Mouse (Mus musculus) lung, embryonic 15.5 days (tissue): ENCODE measurements around the gene Rpap3. TPM values are rescaled to one million over a fixed set of nuclear protein-coding genes. Genes with fewer than 3 reads are reported as not detected.

Experiments used
- ATAC-seq: fragments of 200-750 bp; cut with Nextera tagmentation; 2 replicates; pipeline ENCODE4 v1.8.0; 2017; ENCODE audit warnings: moderate number of reproducible peaks, borderline replicate concordance; ENCODE audit not compliant: low FRiP score, low TSS enrichment; ENCODE audit errors: extremely low read depth
- H3K27ac ChIP-seq: fragments of 300-500 bp; sonication (generic); 2 replicates; pipeline ENCODE4 v1.5.1; 2015; ENCODE audit warnings: moderate library complexity, mild to moderate bottlenecking, inconsistent platforms
- H3K27me3 ChIP-seq: fragments of 300-500 bp; sonication (generic); 2 replicates; pipeline ENCODE4 v1.6.1; 2015; ENCODE audit warnings: inconsistent platforms
- H3K36me3 ChIP-seq: fragments of 300-500 bp; sonication (generic); 2 replicates; pipeline ENCODE4 v1.6.1; 2015; ENCODE audit warnings: inconsistent platforms
- H3K4me1 ChIP-seq: fragments of 300-500 bp; sonication (generic); 2 replicates; pipeline ENCODE4 v1.6.1; 2015; ENCODE audit warnings: inconsistent platforms
- H3K4me2 ChIP-seq: fragments of 300-500 bp; sonication (generic); 2 replicates; pipeline ENCODE4 v1.6.1; 2015; ENCODE audit warnings: inconsistent platforms, mild to moderate bottlenecking, moderate library complexity
- H3K4me3 ChIP-seq: fragments of 300-500 bp; sonication (generic); 2 replicates; pipeline ENCODE4 v1.5.1; 2015; ENCODE audit warnings: mild to moderate bottlenecking, inconsistent platforms
- H3K9ac ChIP-seq: fragments of 300-500 bp; sonication (generic); 2 replicates; pipeline ENCODE4 v1.6.1; 2015; ENCODE audit warnings: inconsistent platforms
- H3K9me3 ChIP-seq: fragments of 300-500 bp; sonication (generic); 2 replicates; pipeline ENCODE4 v1.6.1; 2016; ENCODE audit warnings: inconsistent platforms
- WGBS: fragments of 180-500 bp; shearing (Covaris S2); methylation state at CpG from one replicate; pipeline ENCODE4 v1.1.7; 2015; 5-methylcytosine and 5-hydroxymethylcytosine counted together
- polyA plus RNA-seq: library from polyadenylated mRNA; unstranded; fragments of >200 nt; fragmentation: Nextera tagmentation; extraction: Ambion mirVana; gene quantifications from 2 replicates; pipeline ENCODE4 v1.2.1, GENCODE M21; 2015

Rpap3 gene
- polyA plus RNA-seq, 1 experiment from 2014 or later = 24.6 TPM

- WGBS = 48% methylated on average over 6 of the region's 6 CpGs
- Histone ChIP-seq H3K4me3 (no peak overlapping the region), H3K9me3 (no peaks in the 10 kb centered on the region), H3K4me1 (no peaks in the 10 kb centered on the region), H3K9ac (no peak overlapping the region), H3K4me2 (no peak overlapping the region), H3K36me3 (no peaks in the 10 kb centered on the region), H3K27me3 (no peaks in the 10 kb centered on the region), H3K27ac (no peak overlapping the region)
- no peak for ATAC-seq
These were observed 24.7 kb upstream of the Rpap3 start for GRCm38 (mm10) chr15:97730365-97730764.

DNA sequence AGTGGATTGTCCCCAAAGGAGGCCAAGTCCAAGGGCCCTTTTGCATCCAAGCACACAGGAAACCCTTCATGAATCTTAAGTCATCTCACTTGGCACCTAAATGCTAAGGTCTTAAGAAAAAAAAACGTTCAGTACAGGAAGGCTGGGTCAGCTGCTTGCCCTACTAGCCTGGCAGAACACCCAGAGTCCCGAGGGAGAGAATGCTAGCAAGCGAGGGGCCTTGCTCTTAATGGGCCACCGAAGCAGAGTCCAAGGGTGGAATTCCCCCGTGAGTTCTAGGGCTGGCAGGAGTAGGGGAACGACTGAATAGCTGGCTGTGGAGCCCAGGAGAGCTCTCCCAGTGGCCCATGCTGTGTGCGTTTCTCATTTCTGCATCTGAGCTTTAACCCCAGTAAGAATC lies 23.2 kb upstream of the Rpap3 start:
- no peak for ATAC-seq
- Histone ChIP-seq H3K36me3 (no peaks in the 10 kb centered on the region), H3K27me3 (no peaks in the 10 kb centered on the region), H3K9ac (no peak overlapping the region), H3K4me3 (no peak overlapping the region), H3K9me3 (no peaks in the 10 kb centered on the region), H3K27ac (no peak overlapping the region), H3K4me1 (no peaks in the 10 kb centered on the region), H3K4me2 (no peak overlapping the region)
- 55% methylated on average over 7 of the region's 7 CpGs for WGBS

DNA sequence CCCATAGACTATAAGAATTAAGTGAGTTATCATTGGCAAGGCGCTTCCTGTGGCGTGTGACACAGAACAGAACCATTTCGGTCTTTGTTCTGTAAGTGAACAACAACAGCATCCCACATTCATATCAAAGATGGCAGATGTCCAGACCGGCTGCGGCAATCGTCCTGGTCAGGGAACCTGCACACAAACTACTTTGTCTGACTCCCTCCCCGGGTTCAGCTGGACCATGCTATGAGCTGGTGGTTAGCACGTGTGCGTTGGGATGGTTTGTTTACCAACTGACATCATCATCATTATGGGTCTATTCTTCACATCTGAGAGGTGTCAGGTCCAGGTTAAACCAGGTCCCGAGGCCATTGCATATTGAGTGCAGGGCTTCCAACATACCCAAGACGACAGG lies 22.8 kb upstream of the Rpap3 start:
- Histone ChIP-seq H3K27ac (no peak overlapping the region), H3K36me3 (no peaks in the 10 kb centered on the region), H3K4me1 (no peaks in the 10 kb centered on the region), H3K9ac (no peak overlapping the region), H3K27me3 (no peaks in the 10 kb centered on the region), H3K4me3 (no peak overlapping the region), H3K4me2 (no peak overlapping the region), H3K9me3 (no peaks in the 10 kb centered on the region)
- no peak for ATAC-seq
- WGBS = 74% methylated on average over 11 of the region's 11 CpGs

DNA sequence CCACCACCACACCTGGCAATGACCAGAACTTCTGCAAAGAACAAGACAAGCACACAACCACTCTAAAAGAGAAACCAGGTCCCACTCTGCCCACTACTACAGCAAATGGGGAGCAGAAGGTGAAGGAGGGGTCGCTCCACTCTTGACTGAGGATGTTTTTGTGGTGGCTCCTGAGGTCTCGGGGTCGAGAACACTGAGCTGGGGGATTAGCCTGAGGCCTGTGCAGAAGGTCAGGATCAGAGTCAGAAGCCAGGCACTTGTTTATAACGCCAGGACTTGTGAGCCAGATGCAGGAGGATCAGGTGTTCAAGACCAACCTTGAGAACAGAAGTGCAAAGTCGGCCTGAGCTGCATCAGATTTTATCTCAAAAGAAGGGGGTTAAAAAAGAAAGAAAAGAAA lies 21.9 kb upstream of the Rpap3 start:
- 70% methylated on average over 5 of the region's 5 CpGs for WGBS
- no peaks in the 10 kb centered on the region for H3K36me3 ChIP-seq
- H3K4me1 ChIP-seq = no peaks in the 10 kb centered on the region
- no peaks in the 10 kb centered on the region for H3K9me3 ChIP-seq
- ATAC-seq = no peak
- no peak overlapping the region for H3K9ac ChIP-seq
- no peak overlapping the region for H3K4me3 ChIP-seq
- H3K27ac ChIP-seq = no peak overlapping the region
- H3K4me2 ChIP-seq = no peak overlapping the region
- no peaks in the 10 kb centered on the region for H3K27me3 ChIP-seq

DNA sequence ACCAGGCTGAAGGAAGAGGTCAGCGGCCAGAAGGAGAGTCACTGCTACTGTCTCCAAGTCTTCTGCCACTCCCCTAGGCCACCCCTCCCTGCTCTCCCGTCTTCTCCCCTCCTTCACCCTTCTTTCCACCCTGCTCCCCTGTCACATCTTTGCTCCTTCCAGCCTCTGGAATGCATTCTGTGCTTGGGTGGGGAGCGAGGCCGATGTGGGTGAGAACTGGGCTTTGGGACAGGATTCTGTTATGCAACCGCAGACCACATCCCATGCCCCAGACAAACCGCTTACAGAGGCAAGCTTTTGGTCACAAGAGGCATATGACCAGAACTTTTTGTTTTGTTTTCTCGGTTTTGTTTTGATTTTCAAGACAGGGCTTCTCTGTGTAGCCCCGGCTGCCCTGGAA lies 21.4 kb upstream of the Rpap3 start:
- H3K4me2 ChIP-seq = no peak overlapping the region
- no peaks in the 10 kb centered on the region for H3K9me3 ChIP-seq
- WGBS = 60% methylated on average over 8 of the region's 8 CpGs
- no peak for ATAC-seq
- H3K27ac ChIP-seq = no peak overlapping the region
- H3K27me3 ChIP-seq = no peaks in the 10 kb centered on the region
- no peak overlapping the region for H3K9ac ChIP-seq
- no peaks in the 10 kb centered on the region for H3K4me1 ChIP-seq
- H3K36me3 ChIP-seq = no peaks in the 10 kb centered on the region
- H3K4me3 ChIP-seq = no peak overlapping the region

GRCm38 (mm10) chr15:97726310-97726709 lies 20.7 kb upstream of the Rpap3 start:
- H3K4me3 ChIP-seq = no peak overlapping the region
- ATAC-seq = no peak
- 76% methylated on average over 13 of the region's 13 CpGs for WGBS
- H3K9me3 ChIP-seq = no peaks in the 10 kb centered on the region
- H3K9ac ChIP-seq = no peak overlapping the region
- H3K36me3 ChIP-seq = no peaks in the 10 kb centered on the region
- H3K4me1 ChIP-seq = no peaks in the 10 kb centered on the region
- H3K27me3 ChIP-seq = no peaks in the 10 kb centered on the region
- no peak overlapping the region for H3K4me2 ChIP-seq
- H3K27ac ChIP-seq = no peak overlapping the region

DNA sequence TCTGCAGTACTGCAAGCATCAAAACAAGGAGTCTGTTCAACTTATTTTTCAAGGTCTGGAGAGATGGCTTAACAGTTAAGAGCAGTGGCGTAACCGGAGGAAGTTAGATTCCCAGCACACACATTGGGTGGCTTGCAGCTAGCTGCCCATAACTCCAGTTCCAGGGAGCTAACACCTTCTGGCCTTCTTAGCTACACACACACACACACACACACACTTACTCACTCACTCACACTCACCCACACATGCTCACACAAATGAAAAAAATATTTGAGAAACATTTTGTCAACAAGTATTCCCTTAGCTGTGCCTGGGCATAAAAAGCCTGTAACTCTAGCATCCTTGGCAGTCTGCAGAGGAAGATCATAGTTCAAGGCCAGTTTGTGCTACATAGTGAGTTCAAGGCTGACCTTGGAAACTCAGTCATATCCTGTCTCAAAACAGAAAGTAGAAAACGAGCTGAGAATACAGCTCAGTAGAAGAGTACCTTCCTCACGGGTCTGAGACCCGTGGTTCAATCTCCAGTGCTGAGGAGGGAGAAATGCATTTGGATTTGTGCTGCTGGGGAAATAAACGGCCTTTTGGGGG lies 19.7 kb upstream of the Rpap3 start:
- Histone ChIP-seq H3K9me3 (no peaks in the 10 kb centered on the region), H3K27ac (no peak overlapping the region), H3K4me3 (no peak overlapping the region), H3K9ac (no peak overlapping the region), H3K36me3 (no peaks in the 10 kb centered on the region), H3K4me2 (no peak overlapping the region), H3K27me3 (no peaks in the 10 kb centered on the region), H3K4me1 (no peaks in the 10 kb centered on the region; the same call in 1 of the 2 replicates)
- no peak for ATAC-seq
- WGBS = 71% methylated on average over 6 of the region's 6 CpGs

DNA sequence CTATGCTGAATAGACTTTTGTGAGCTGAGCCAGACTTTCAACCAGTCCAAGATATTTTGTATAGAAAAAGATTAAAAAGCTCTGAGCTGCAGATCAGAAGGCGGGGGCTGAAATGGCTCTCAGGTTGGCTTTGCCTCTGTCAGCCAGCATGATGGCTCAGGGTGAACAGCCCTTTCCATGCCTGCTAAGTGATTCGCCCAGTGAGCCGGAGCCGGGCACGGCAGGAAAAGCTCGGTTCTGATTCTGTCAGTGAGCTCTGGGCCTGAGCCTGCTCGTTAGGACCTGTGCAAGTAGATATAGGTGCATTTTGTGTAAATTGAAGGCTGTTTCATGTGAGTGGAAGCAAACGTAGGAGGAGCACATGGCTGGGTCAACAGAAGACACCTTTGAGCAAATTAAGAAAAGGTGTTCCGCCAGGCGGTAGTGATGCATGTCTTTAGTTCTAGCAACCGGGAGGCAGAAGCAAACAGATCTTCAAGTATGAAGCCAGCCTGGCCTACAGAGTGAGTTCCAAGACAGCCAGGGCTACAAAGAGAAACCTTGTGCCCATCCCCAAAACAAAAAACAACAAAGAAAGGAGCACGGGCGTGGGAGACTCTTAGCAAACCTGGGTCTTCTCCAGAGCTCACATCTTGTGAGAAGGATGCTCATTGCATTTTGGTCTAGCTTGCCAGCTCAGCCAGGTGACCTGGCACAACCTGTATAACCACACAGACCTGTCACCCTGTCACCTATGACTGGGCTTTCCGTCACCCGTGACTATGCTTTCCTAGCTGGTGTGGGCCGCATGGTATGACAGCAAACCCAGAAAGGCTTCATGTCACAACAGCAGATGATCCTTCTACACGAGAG lies 18.9 kb upstream of the Rpap3 start:
- WGBS = 79% methylated on average over 17 of the region's 17 CpGs
- Histone ChIP-seq H3K9ac (no peak overlapping the region), H3K27me3 (no peaks in the 10 kb centered on the region), H3K27ac (no peak overlapping the region), H3K9me3 (no peaks in the 10 kb centered on the region), H3K36me3 (no peaks in the 10 kb centered on the region), H3K4me1 (peaks cover 4% of the 10 kb centered on the region; the same call in 1 of the 2 replicates), H3K4me3 (no peak overlapping the region), H3K4me2 (no peak overlapping the region)
- ATAC-seq = no peak

- H3K9ac ChIP-seq = no peak overlapping the region
- ATAC-seq = no peak
- no peaks in the 10 kb centered on the region for H3K27me3 ChIP-seq
- no peak overlapping the region for H3K4me3 ChIP-seq
- peaks cover 4% of the 10 kb centered on the region; the same call in 1 of the 2 replicates for H3K4me1 ChIP-seq
- no peak overlapping the region for H3K4me2 ChIP-seq
- no peak overlapping the region for H3K27ac ChIP-seq
- no peaks in the 10 kb centered on the region for H3K9me3 ChIP-seq
- 81% methylated on average over 6 of the region's 6 CpGs for WGBS
- no peaks in the 10 kb centered on the region for H3K36me3 ChIP-seq
These were observed 18.1 kb upstream of the Rpap3 start for GRCm38 (mm10) chr15:97723536-97724345.

DNA sequence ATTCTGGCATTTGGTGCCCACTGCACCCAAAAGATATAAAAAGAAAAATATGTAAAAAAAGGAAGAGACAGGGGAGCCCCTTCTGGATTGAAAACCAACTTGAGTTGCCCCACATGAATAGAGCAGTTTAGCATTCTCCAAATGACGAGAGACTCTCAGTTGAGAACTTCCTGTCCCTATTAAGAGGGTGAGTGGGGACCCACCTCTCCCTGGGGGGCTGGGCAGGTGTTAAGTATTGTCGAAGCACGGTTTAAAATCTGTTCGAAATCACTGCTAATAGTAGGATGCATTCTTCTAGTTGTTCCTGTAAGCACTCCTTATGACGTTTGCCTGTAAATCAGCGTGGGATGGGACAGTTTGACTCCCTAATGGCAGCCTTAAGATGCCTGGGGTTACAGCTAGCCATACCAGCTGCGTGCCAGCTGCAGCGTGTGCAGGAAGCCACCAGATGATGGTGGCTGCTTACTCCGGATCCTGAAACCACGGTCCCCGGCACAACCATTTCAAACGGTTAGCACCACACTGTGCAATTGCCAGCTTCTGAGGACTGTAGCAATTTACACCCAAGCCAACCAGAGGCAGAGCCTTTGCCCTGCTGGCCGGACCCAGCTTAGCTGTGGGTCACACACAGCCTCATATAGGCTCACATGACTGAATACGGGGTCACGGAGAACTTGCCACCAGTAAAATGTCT lies 15.5 kb upstream of the Rpap3 start:
- Histone ChIP-seq H3K4me1 (peaks cover 8% of the 10 kb centered on the region), H3K27ac (no peak overlapping the region; the same call in 1 of the 2 replicates), H3K9ac (no peak overlapping the region), H3K36me3 (no peaks in the 10 kb centered on the region), H3K4me2 (no peak overlapping the region), H3K27me3 (no peaks in the 10 kb centered on the region), H3K4me3 (no peak overlapping the region), H3K9me3 (no peaks in the 10 kb centered on the region)
- WGBS = 69% methylated on average over 15 of the region's 15 CpGs
- no peak for ATAC-seq

DNA sequence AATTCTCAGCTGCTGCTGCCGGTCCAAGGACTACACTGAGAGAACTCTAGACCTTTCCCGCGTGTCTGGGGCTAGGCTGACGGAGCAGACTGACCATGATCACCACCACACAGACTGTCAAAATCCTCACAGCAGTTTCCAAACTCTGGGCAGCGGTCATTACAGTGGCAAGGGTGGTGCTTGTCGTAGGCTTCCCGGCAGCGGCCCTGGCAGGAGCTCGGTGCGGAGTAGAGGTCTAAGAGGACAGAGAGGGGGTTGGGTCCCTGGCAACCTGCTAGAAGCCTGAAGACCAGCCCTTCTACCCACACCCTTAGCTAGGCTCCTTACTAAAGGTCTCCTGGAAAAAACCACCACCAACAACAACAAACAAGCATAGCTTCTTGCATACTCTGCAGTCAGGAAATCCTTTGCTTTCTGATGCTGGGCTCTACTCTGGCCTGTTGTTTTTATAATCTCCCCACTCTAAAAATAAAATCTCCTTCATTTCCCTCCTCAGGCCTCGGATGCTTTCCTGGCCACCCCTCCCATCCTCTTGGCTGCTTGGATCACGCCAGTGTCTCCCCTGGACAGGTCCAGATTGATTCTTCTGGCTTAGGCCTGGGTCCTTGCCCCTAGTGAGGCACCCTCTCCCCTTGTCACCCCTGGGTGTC lies 14.5 kb upstream of the Rpap3 start:
- Histone ChIP-seq H3K4me3 (no peak overlapping the region), H3K27me3 (no peaks in the 10 kb centered on the region), H3K4me2 (no peak overlapping the region), H3K4me1 (peaks cover 8% of the 10 kb centered on the region), H3K9ac (no peak overlapping the region), H3K27ac (peak overlapping the region; percentile 41), H3K9me3 (no peaks in the 10 kb centered on the region), H3K36me3 (no peaks in the 10 kb centered on the region)
- ATAC-seq = 0 out of 2 replicates have a peak, but pooled peaks have one; percentile 52
- 62% methylated on average over 12 of the region's 12 CpGs for whole genome bisulfite sequencing
